Mouse (Mus musculus): ENCODE data around the gene Snx6.
A peak's percentile ranks its signal among the peaks of the same experiment; 100 is the strongest.
"Not testable (repeated sequence)": the region's sequence is repeated elsewhere in the genome, so short reads cannot be mapped to it uniquely, and the experiment has no call there.

Snx6 gene

DNA sequence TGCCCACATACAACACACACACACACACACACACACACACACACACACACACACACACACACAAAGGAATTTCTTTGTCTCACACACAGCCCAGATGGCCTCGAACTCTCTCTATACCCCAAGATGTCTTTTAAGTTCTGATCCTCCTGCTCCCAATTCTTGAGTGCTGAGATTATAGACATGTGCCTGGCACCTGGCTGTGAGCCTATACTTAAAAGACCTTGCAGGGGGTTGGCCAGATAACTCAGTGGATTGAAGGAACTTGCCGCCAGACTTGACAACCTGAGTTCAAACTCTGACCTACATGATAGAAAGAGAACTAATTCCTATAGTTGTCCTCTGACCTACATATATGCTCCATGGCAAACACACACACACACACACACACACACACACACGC is 8.0 kb upstream of the Snx6 start:
- no peak for DNase-seq (ENCODE audit: low read depth, low spot score)

- no peak for DNase-seq (ENCODE audit: low read depth, low spot score)
These were observed 1.2 kb upstream of the Snx6 start for GRCm38 (mm10) chr12:54796516-54797195.

DNA sequence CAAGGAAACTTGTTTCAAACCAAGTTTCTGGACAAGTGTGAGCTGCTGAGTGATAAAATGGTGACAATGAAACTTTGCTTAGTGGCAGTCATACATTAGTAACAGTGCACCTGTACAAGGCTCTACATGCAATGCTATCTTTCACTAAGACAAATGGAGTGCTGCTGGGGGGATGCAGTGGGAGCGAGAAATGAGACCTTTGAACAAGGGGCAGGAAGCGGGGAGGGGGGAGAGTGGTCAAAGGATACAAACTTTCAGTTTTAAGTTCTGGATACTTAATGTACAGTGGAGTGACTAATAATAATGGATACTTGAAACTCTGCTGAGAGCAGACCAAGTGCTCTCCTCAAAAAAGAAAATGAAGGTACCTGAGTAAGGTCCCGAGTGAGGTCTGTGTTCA is 1.1 kb downstream of the Snx6 start:
- DNase-seq (ENCODE audit: low read depth, low spot score): no peak

DNA sequence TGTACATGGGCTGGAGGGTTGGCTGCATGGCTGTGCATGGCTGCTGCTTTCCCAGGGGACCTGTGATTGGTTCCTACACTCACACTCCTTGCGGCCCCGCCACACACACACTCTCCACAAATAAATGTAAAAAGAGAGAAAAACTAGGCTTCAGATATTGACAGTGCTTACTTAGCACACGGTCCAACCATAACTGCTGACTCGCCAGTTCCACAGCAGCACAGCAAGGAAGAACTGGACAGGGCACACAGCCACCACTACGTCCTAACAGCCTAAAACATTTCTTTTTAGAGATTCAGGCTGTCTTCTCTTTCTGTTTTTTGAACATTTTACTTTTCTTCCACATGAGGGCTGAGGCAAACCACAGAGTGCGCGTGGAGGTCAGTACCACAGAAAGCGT is 4.0 kb downstream of the Snx6 start:
- no peak for DNase-seq (ENCODE audit: low read depth, low spot score)

DNA sequence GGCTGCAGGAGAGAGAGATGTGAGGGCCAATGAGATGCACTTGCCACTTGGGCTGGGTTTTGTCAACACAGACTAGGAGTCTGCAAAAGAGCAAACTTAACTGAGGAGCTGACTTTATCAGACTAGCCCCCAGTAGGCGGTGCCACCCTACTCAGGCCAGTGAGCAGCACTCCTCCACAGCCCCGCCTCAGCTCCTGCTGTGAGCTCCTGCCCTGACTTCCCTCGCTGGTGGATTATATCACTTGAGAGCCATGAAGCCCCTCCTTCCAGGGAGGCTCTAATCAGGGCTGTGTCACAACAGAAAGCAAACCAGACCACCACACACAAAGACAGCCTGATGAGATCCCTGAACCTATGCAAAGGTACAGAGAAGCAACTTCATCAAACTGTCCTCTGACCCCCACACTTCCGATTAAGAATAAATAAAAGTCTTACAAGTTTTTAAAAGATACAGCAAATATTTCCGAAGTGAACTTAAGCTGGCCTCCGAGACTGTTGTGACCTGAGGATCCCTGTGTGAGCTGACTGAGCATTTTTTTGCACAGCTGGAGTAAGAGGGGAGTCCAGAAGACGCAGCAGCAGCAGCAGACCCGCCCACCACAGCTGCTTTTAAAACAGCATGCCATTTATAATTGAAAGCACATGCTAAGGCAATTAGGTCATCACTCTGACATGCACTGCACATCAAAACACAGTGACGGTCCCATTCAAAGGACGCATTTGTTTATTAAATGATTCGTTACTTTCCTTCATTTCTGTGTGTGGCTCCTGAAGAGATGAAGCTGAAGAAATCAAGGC is 6.0 kb downstream of the Snx6 start:
- DNase-seq (ENCODE audit: low read depth, low spot score): peak; percentile 62

DNA sequence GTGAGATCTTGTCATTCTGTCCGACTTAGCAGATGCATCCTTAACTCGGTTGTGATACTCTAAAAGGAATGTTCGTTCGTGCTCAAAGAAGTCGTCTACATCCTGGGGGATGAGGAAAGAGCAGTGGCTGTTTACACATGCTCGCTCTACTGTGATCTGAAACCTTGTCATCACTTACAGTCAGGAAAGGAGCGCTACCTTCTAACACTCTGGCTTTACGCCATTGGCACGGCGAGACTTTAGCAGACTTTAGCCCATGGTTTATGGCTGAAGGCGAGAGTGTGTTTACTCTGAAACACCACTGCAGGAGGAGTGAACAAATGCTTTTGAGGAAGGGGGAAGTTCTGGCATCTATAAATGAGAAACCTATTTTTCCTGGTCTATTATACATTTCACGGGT is 31.9 kb downstream of the Snx6 start:
- no peak for DNase-seq (ENCODE audit: low read depth, low spot score)

DNA sequence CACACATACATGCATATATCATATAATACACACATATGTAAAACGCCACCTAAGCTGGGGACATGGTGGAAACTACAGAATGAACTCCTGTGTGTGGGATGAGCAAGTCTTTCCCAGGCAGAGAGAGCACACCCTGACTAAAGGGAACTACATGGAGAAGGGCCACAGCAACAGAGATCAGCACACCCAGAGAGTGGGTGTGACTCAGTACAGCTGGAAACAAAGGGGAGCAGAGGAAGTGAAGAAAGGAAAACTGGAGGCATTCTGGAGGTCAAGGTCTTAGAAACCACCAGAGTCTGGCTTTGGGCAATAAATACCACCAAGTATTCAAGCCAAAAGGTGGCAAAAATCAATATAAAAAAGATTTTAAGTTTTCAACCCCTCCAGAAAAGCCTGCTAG is 34.8 kb downstream of the Snx6 start:
- DNase-seq (ENCODE audit: low read depth, low spot score): no peak

DNA sequence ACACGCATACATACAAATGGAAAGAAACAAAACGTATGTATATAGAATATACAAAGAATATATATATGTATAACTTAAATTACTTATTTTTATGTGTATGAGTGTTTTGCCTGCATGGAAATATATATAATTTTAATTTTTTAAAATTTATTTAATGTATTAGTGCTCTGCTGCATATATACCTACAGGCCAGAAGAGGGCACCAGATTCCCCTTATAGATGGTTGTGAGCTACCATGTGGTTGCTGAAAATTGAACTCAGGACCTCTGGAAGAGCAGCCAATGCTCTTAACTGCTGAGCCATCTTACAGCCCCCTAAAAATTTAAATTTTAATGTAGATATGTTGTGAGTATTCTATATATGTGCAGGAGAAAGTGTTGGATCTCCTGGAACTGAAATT is 36.7 kb downstream of the Snx6 start:
- no peak for DNase-seq (ENCODE audit: low read depth, low spot score)

DNA sequence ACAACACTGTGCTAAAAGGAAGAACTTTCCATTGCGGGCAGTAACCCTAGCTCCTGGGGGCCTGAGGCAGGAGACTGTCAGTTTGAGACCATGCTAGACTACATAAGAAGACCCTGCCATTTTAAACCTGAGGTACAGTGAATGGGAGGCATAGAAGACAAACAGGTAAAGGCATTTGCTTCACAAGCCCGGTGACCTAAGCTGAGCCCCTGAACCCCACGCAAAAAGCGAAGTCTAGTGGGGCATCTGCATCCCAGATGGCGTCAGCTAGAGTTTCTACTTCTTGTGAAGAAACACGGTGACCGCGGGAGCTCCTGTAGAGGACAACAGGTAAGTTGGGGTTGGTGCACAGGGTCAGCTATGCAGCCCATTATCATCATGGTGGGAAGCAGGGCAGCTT is 46.9 kb downstream of the Snx6 start:
- no peak for DNase-seq (ENCODE audit: low read depth, low spot score)

- not testable (repeated sequence) for DNase-seq (ENCODE audit: low read depth, low spot score)
These were observed 56.8 kb downstream of the Snx6 start for GRCm38 (mm10) chr12:54738661-54739243.

GRCm38 (mm10) chr12:54737891-54738660 is 57.4 kb downstream of the Snx6 start:
- DNase-seq (ENCODE audit: low read depth, low spot score): not testable (repeated sequence)

DNA sequence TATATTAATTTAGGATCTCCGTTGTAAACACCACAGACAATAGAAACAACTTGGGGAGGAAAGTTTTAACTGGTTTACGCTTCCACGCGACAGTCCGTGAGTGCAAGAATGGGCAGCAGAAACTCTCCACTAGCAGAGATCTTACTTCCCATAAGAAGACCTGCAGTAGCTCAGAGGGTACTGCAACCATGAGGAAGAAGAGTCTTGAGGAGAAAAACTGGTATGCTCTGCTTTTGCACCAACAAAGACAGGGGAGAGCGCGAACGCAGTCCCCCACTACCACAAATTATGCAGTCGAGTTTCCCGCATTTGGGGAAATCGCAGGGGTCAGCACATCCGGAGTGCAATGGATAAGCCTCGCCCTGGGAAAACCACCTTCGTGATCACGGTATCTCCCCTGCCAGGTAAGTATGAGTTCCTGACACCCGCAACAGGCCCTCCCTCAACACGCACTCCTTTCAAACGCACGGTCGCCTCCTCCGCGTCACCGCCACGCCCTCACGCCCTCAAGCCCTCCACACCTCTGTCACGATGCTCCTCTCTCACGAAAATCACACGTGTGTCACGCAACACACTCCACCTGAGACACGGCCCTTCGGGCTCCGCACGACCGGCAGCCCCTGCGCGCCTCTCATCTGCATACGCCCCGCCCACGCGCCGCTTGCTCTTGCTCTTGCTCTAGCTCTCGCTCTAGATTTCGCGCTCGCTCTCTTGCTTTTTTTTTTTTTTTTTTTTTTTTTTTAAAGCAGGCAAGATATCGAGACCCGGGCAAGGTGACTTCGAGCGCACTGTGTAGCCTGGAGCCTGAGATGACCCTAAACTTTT is 61.0 kb downstream of the Snx6 start:
- not testable (repeated sequence) for DNase-seq (ENCODE audit: low read depth, low spot score)

DNA sequence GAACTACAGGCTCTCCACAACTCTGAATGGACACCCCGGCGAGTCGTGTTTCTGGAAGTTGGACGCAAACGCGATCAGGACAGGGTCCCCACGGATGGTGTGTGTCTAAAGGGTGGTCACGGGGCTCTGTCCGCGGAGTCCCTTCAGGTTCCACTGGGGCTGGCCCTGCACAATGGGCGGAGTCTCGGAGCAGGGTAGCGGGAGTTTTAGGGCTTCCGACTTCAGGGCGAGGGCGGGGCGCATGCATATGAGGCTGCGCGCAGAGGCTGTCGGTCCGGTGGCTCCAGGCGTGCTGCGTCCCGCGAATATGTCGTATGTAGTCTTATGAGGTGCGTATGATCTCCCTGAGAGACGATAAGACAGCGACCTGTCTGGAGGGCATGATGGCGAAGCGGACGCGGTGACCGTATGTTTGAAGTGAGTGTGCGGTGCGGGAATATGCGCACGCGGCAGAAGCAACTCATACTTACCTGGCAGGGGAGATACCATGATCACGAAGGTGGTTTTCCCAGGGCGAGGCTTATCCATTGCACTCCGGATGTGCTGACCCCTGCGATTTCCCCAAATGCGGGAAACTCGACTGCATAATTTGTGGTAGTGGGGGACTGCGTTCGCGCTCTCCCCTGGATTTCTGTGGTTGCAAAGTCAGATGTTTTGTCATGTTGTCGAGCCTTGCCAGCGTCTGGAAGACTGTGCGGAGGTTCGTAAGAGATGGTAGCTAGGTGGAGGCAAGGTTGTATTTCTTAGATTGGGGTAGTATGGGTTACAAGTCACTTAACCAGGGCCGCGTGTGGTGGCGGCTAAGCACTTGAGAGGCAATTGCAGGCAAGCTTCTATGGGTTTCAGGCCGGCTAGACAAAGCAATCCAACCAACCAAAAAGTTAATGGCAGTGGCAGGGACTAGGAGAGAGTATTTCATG is 66.1 kb downstream of the Snx6 start:
- DNase-seq (ENCODE audit: low read depth, low spot score): not testable (repeated sequence)

- not testable (repeated sequence) for DNase-seq (ENCODE audit: low read depth, low spot score)
These were observed 76.4 kb downstream of the Snx6 start for GRCm38 (mm10) chr12:54718871-54719786.

DNA sequence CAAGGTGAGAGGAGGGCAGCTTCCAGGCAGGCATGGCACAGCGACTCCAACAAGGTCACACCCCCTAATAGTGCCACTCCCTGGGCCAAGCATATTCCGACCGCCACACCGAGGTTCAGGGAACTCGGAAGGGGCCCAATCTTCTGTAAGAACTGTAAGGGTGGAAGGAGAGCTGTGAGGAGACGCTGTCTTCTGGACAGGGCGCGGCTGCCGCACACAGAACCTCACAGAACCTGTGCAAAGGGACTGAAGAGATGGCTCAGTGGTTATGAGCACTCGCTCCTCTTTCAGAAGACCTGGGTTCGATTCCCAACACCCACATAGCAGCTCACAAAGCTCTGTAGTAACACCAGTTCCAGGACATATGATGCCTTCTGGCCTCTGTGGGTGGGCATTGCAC is 78.0 kb downstream of the Snx6 start:
- not testable (repeated sequence) for DNase-seq (ENCODE audit: low read depth, low spot score)

- DNase-seq (ENCODE audit: low read depth, low spot score): not testable (repeated sequence)
These were observed 81.5 kb downstream of the Snx6 start for GRCm38 (mm10) chr12:54713822-54714626.

- not testable (repeated sequence) for DNase-seq (ENCODE audit: low read depth, low spot score)
These were observed 85.0 kb downstream of the Snx6 start for GRCm38 (mm10) chr12:54710494-54710879.

All from forelimb bud, embryonic 11.5 days (tissue).